8 mouse cellular contexts compared by ENCODE assay signal in genomic region chr8:123042974-123043625, GRCm38 (mm10). TPM values are rescaled to one million over a fixed set of nuclear protein-coding genes. Genes with fewer than 3 reads are reported as not detected.
A peak's percentile ranks its signal among the peaks of the same experiment; 100 is the strongest.
DNase-seq lines count a peak whose midpoint lies in the region; ATAC-seq and TF ChIP-seq lines count a peak whose summit lies in the region.

No protein-coding gene starts in this region.

- no peaks in the 10 kb centered on the region for H3K9me3 ChIP-seq in embryonic facial prominence, embryonic 12.5 days
- no peaks in the 10 kb centered on the region for H3K9me3 ChIP-seq in intestine, embryonic 16.5 days (ENCODE audit: control insufficient read depth, low read length)
- H3K9me3 ChIP-seq in neural tube, embryonic 15.5 days (replicated peaks), result no peaks in the 10 kb centered on the region

- TF ChIP-seq POLR2A in lung, adult 2 months (IDR thresholded peaks at IDR 0.05; ENCODE audit: borderline replicate concordance, extremely low read depth, low read depth, low read length), result no peak

- peak overlapping the region; percentile 94 for H3K27ac ChIP-seq in embryonic facial prominence, embryonic 12.5 days
- H3K27ac ChIP-seq in intestine, embryonic 16.5 days (ENCODE audit: low read length), result peak overlapping the region; percentile 95
- peak overlapping the region; percentile 97 for H3K27ac ChIP-seq in neural tube, embryonic 15.5 days (replicated peaks)

- no peak for DNase-seq in lung, adult 2 months
- no peak for DNase-seq in lung, postnatal 4 days
- DNase-seq in right cerebral cortex, postnatal 36 days (ENCODE audit: low spot score in 2 of 2), result no peak
- DNase-seq in gastrocnemius, adult 8-10 months (ENCODE audit: low spot score in 2 of 2), result no peak
- no peak for DNase-seq in cerebellum, adult 11-12 months

- peaks cover 15% of the 10 kb centered on the region for H3K4me1 ChIP-seq in lung, adult 2 months (ENCODE audit: control insufficient read depth, insufficient read depth, low read length)
- peaks cover 30% of the 10 kb centered on the region for H3K4me1 ChIP-seq in embryonic facial prominence, embryonic 12.5 days
- H3K4me1 ChIP-seq in intestine, embryonic 16.5 days (ENCODE audit: control insufficient read depth, insufficient read depth, low read length), result peaks cover 40% of the 10 kb centered on the region
- peaks cover 41% of the 10 kb centered on the region for H3K4me1 ChIP-seq in neural tube, embryonic 15.5 days

- no peaks in the 10 kb centered on the region for H3K36me3 ChIP-seq in embryonic facial prominence, embryonic 12.5 days
- no peaks in the 10 kb centered on the region for H3K36me3 ChIP-seq in intestine, embryonic 16.5 days (ENCODE audit: control insufficient read depth, insufficient read depth, low read length)
- no peaks in the 10 kb centered on the region for H3K36me3 ChIP-seq in neural tube, embryonic 15.5 days

- TF ChIP-seq CTCF in lung, adult 2 months (IDR thresholded peaks at IDR 0.05; ENCODE audit: insufficient read depth, low read length), result no peak

- H3K9ac ChIP-seq in embryonic facial prominence, embryonic 12.5 days, result peak overlapping the region; percentile 80
- H3K9ac ChIP-seq in intestine, embryonic 16.5 days (ENCODE audit: low read depth, low read length), result peak overlapping the region; percentile 86
- peak overlapping the region; percentile 75 for H3K9ac ChIP-seq in neural tube, embryonic 15.5 days (replicated peaks)

- WGBS in lung, adult 2 months, result 6% methylated on average over 22 of the region's 22 CpGs
- 22% methylated on average over 22 of the region's 22 CpGs for WGBS in embryonic facial prominence, embryonic 12.5 days
- 15% methylated on average over 22 of the region's 22 CpGs for WGBS in intestine, embryonic 16.5 days
- WGBS in neural tube, embryonic 15.5 days, result 23% methylated on average over 22 of the region's 22 CpGs

- ATAC-seq in embryonic facial prominence, embryonic 12.5 days (ENCODE audit: insufficient number of reproducible peaks, insufficient read depth, low FRiP score, low TSS enrichment), result no peak
- no peak for ATAC-seq in intestine, embryonic 16.5 days
- no peak for ATAC-seq in neural tube, embryonic 15.5 days (ENCODE audit: low FRiP score)

- H3K4me2 ChIP-seq in embryonic facial prominence, embryonic 12.5 days (replicated peaks), result peak overlapping the region; percentile 84
- H3K4me2 ChIP-seq in intestine, embryonic 16.5 days (ENCODE audit: low read depth, low read length), result peak overlapping the region; percentile 51
- peak overlapping the region; percentile 70 for H3K4me2 ChIP-seq in neural tube, embryonic 15.5 days

- no peaks in the 10 kb centered on the region for H3K27me3 ChIP-seq in embryonic facial prominence, embryonic 12.5 days
- H3K27me3 ChIP-seq in intestine, embryonic 16.5 days (replicated peaks; ENCODE audit: control insufficient read depth, insufficient read depth, low read length), result no peaks in the 10 kb centered on the region
- no peaks in the 10 kb centered on the region for H3K27me3 ChIP-seq in neural tube, embryonic 15.5 days (replicated peaks)

- peak overlapping the region; percentile 80 for H3K4me3 ChIP-seq in lung, adult 2 months (replicated peaks; ENCODE audit: extremely low read depth, low read depth, low read length)
- peak overlapping the region; percentile 99 for H3K4me3 ChIP-seq in embryonic facial prominence, embryonic 12.5 days
- H3K4me3 ChIP-seq in intestine, embryonic 16.5 days (ENCODE audit: low read length), result peak overlapping the region; percentile 98
- H3K4me3 ChIP-seq in neural tube, embryonic 15.5 days (replicated peaks), result peak overlapping the region; percentile 99

RNA-seq across cellular contexts. Expression of gene Ankrd11, which starts 1.0 kb away (rescaled TPM):
- polyA plus RNA-seq in lung, adult 2 months (2012; rRNA removed), result 48.7 and 67.5 TPM in 2 replicates
- polyA plus RNA-seq in embryonic facial prominence, embryonic 12.5 days (2016; fragmentation: Nextera tagmentation; extraction: Ambion mirVana), result 73.1 and 102 TPM in 2 replicates
- 19.2 and 19.5 TPM in 2 replicates for polyA plus RNA-seq in intestine, embryonic 16.5 days (2015; fragmentation: Nextera tagmentation; extraction: Ambion mirVana)
- polyA plus RNA-seq in neural tube, embryonic 15.5 days (2015; fragmentation: Nextera tagmentation; extraction: Ambion mirVana), result 36.5 and 59.9 TPM in 2 replicates
- total RNA-seq in gastrocnemius, adult 8-10 months (2022), result 10 to 100 TPM; 55.0 to 63.5 (median 62.4) TPM

RNA-seq across cellular contexts. Expression of gene Spg7, which starts 19.6 kb away (rescaled TPM):
- polyA plus RNA-seq in lung, adult 2 months (2012; rRNA removed), result 71.1 and 85.5 TPM in 2 replicates
- 55.5 and 58.2 TPM in 2 replicates for polyA plus RNA-seq in embryonic facial prominence, embryonic 12.5 days (2016; fragmentation: Nextera tagmentation; extraction: Ambion mirVana)
- 54.4 and 55.6 TPM in 2 replicates for polyA plus RNA-seq in intestine, embryonic 16.5 days (2015; fragmentation: Nextera tagmentation; extraction: Ambion mirVana)
- polyA plus RNA-seq in neural tube, embryonic 15.5 days (2015; fragmentation: Nextera tagmentation; extraction: Ambion mirVana), result 45.8 and 47.6 TPM in 2 replicates
- 10 to 100 TPM; 74.1 to 81.0 (median 77.4) TPM for total RNA-seq in gastrocnemius, adult 8-10 months (2022)

RNA-seq across cellular contexts. Expression of gene Rpl13, which starts 59.0 kb away (rescaled TPM):
- 1,500 and 2,209 TPM in 2 replicates for polyA plus RNA-seq in lung, adult 2 months (2012; rRNA removed)
- 1,455 and 1,462 TPM in 2 replicates for polyA plus RNA-seq in embryonic facial prominence, embryonic 12.5 days (2016; fragmentation: Nextera tagmentation; extraction: Ambion mirVana)
- 1,403 and 1,521 TPM in 2 replicates for polyA plus RNA-seq in intestine, embryonic 16.5 days (2015; fragmentation: Nextera tagmentation; extraction: Ambion mirVana)
- 659 and 826 TPM in 2 replicates for polyA plus RNA-seq in neural tube, embryonic 15.5 days (2015; fragmentation: Nextera tagmentation; extraction: Ambion mirVana)
- 100 to 1,000 TPM; 382 to 564 (median 462) TPM for total RNA-seq in gastrocnemius, adult 8-10 months (2022)
